Mouse (Mus musculus) megakaryocyte, embryonic 14.5 days (primary cell): ENCODE results near the gene Sult5a1. TPM values are rescaled to one million over a fixed set of nuclear protein-coding genes. Genes with fewer than 3 reads are reported as not detected.

ENCODE experiments used
- H3K27me3 ChIP-seq: replicated peaks from 2 replicates; pipeline ENCODE3; 2012; ENCODE audit warnings: inconsistent platforms
- H3K36me3 ChIP-seq: replicated peaks from 2 replicates; pipeline ENCODE3; 2012; ENCODE audit warnings: low read length, inconsistent platforms, mixed read lengths
- H3K4me1 ChIP-seq: 2 replicates; pipeline ENCODE4 v1.6.1; 2012; ENCODE audit warnings: inconsistent platforms
- H3K4me3 ChIP-seq: replicated peaks from 2 replicates; pipeline ENCODE3; 2012; ENCODE audit warnings: moderate library complexity, mild to moderate bottlenecking, inconsistent platforms
- H3K9me3 ChIP-seq: 2 replicates; pipeline ENCODE4 v1.6.1; 2012; ENCODE audit warnings: inconsistent platforms
- FLI1 ChIP-seq: IDR thresholded peaks from 2 replicates; pipeline ENCODE4 v1.6.1; 2012; ENCODE audit warnings: low read length, inconsistent platforms, mixed read lengths
- GATA1 ChIP-seq: IDR thresholded peaks from 3 replicates; pipeline ENCODE4 v1.6.1; 2012; ENCODE audit warnings: mixed read lengths, low read length, inconsistent platforms, borderline replicate concordance
- polyA plus RNA-seq: library from polyadenylated mRNA; stranded (reverse); fragments of >175 nt; gene quantifications from 2 replicates; pipeline ENCODE4 v1.2.3, GENCODE M21; 2012; ENCODE audit warnings: low replicate concordance; ENCODE audit not compliant: insufficient read depth

Sult5a1 gene
- polyA plus RNA-seq, 1 experiment: not detected

DNA sequence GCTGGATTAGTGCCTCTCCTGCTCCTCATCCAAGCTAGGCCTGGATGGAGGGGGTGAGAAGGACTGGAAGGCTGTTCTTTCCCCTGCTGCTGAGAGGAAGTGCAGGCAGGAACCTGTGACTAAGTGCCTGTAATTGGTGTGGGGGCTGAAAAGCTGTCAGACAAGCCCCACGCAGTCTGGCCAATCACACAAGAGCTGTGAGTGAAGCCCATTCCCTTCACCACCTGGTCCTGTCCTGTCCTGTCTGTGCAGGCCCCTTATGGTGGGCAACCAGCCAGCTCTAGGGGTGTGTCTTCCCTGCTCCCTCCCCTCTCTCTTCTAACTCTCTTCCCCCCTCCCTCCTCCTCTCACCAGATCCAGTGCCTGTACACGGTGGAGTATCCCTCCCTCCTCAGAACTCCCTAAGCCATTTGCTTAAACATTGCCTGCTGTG lies 20.5 kb downstream of the Sult5a1 start:
- no peak for TF ChIP-seq FLI1
- TF ChIP-seq GATA1: no peak
- peaks cover 76% of the 10 kb centered on the region for H3K27me3 ChIP-seq
- no peak overlapping the region for H3K4me3 ChIP-seq
- H3K4me1 ChIP-seq: peaks cover 6% of the 10 kb centered on the region; the same call in 1 of the 2 replicates
- peaks cover 11% of the 10 kb centered on the region for H3K9me3 ChIP-seq
- no peaks in the 10 kb centered on the region for H3K36me3 ChIP-seq

DNA sequence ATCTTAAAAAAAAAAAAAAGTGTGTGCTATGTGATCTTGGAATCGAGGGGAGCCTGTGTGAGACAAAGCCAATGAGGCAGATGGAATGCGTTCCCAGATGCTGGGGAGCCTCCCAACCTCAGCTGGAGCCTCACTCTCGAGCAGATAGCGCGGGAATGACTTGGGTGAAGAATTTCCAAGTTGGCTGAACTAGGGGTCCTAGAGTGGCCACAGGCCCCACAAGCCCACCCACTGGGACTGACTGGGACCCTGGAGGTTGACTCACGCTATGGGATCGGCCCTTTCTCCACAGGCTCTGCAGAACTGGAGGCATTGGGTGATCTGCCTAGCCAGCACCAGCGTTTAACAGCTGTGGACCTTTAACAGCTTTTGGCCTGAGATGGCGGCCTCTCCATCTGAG lies 21.8 kb downstream of the Sult5a1 start:
- TF ChIP-seq GATA1 (no peak), FLI1 (no peak)
- H3K27me3 ChIP-seq: peaks cover 77% of the 10 kb centered on the region

GRCm38 (mm10) chr8:123135806-123136205 lies 22.3 kb downstream of the Sult5a1 start:
- H3K27me3 ChIP-seq: peaks cover 78% of the 10 kb centered on the region
- peaks cover 11% of the 10 kb centered on the region for H3K9me3 ChIP-seq
- TF ChIP-seq GATA1 (no peak), FLI1 (no peak)
- no peak overlapping the region for H3K4me3 ChIP-seq
- H3K4me1 ChIP-seq: peaks cover 15% of the 10 kb centered on the region
- no peaks in the 10 kb centered on the region for H3K36me3 ChIP-seq

More for the DNA sequence above, 21.8 kb downstream of the Sult5a1 start:
- H3K9me3 ChIP-seq: peaks cover 11% of the 10 kb centered on the region
- H3K4me3 ChIP-seq: no peak overlapping the region
- H3K4me1 ChIP-seq: peaks cover 10% of the 10 kb centered on the region
- H3K36me3 ChIP-seq: no peaks in the 10 kb centered on the region

DNA sequence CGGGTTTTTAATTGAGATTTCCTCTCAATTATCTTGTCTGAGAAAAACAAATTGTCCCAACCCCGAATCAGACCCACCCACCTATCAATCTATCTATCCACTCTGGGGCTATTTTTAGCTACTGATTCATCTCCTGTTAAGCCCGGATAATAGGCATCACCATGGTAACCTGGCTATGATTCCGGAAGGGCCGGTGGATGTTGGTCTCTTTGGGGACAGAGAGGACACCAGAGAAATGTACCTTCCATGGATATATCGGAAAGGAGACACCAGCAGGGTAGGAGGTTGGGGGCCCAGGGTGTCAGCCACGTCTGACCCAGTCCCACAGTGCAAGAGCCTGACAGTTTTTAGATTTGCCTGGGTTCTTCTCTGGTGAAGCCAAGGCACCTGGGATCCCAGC lies 22.7 kb downstream of the Sult5a1 start:
- no peak for TF ChIP-seq GATA1
- TF ChIP-seq FLI1: no peak
- Histone ChIP-seq H3K9me3 (peaks cover 11% of the 10 kb centered on the region), H3K4me3 (no peak overlapping the region), H3K4me1 (peaks cover 16% of the 10 kb centered on the region), H3K27me3 (peaks cover 78% of the 10 kb centered on the region), H3K36me3 (no peaks in the 10 kb centered on the region)

DNA sequence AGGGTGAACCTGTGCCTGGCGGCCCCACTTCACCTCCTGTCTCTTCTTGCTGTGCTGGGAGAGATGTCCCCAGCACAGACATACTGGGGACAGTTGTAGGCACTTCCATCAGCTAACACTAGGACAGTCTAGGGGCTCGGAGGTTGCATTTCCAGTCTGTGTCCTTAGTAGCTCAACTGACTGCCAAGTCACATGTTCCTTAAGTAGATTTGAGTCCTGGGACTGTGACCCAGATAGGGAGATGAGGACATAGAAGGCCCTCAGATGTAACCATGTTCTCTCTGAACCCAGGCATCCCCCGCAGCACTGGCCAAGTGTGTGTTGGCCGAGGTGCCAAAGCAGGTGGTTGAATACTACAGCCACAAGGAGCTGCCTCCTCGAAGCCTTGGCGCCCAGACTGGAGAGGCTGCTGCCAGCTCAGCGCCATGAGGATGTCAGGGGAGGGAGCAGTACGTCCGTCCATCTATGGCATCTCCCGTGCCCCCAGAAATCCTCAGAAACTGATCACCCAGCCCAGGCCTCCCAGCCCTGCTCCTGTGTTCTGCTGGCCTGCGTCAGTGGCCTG lies 23.9 kb downstream of the Sult5a1 start:
- TF ChIP-seq GATA1 (no peak), FLI1 (no peak)
- Histone ChIP-seq H3K4me3 (no peak overlapping the region), H3K27me3 (peaks cover 81% of the 10 kb centered on the region), H3K4me1 (peaks cover 16% of the 10 kb centered on the region), H3K36me3 (no peaks in the 10 kb centered on the region), H3K9me3 (peaks cover 11% of the 10 kb centered on the region)

- TF ChIP-seq GATA1 (no peak), FLI1 (no peak)
- Histone ChIP-seq H3K4me1 (peaks cover 16% of the 10 kb centered on the region), H3K9me3 (peaks cover 11% of the 10 kb centered on the region), H3K27me3 (peaks cover 85% of the 10 kb centered on the region), H3K36me3 (no peaks in the 10 kb centered on the region), H3K4me3 (no peak overlapping the region)
Measured at GRCm38 (mm10) chr8:123132953-123133352, 25.2 kb downstream of the Sult5a1 start.

DNA sequence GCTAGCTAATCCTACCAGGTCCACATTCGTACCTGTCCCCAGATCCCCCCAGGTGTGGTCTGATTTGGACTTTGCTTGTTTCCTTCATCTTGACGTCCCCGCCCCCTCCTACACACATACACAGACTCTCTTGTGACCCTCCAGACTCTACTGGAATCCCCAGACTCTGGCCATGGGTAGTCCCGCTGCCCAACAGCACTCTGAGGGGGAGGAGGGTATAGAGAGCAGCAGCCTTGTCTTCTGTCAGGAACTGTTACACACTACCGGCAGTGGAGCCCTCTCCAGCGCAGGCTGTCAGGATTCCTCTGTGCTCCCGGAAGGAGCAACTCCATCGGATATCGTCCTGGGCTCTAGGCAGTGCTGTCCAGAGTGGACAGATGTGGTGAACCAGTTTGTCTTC lies 27.1 kb downstream of the Sult5a1 start:
- Histone ChIP-seq H3K27me3 (peaks cover 88% of the 10 kb centered on the region), H3K4me1 (peaks cover 15% of the 10 kb centered on the region), H3K4me3 (no peak overlapping the region), H3K36me3 (no peaks in the 10 kb centered on the region), H3K9me3 (peaks cover 11% of the 10 kb centered on the region)
- TF ChIP-seq FLI1 (no peak), GATA1 (no peak)

GRCm38 (mm10) chr8:123126193-123126816 lies 31.8 kb downstream of the Sult5a1 start:
- H3K4me1 ChIP-seq: peaks cover 16% of the 10 kb centered on the region
- peaks cover 91% of the 10 kb centered on the region for H3K27me3 ChIP-seq
- H3K4me3 ChIP-seq: peak overlapping the region; percentile 64
- H3K36me3 ChIP-seq: no peaks in the 10 kb centered on the region
- H3K9me3 ChIP-seq: no peaks in the 10 kb centered on the region
- TF ChIP-seq GATA1 (no peak), FLI1 (no peak)

- Histone ChIP-seq H3K9me3 (no peaks in the 10 kb centered on the region), H3K27me3 (peaks cover 86% of the 10 kb centered on the region), H3K4me3 (peak overlapping the region; percentile 29), H3K4me1 (peaks cover 27% of the 10 kb centered on the region), H3K36me3 (no peaks in the 10 kb centered on the region)
- no peak for TF ChIP-seq GATA1
Measured at GRCm38 (mm10) chr8:123122670-123123069, 35.4 kb downstream of the Sult5a1 start.

DNA sequence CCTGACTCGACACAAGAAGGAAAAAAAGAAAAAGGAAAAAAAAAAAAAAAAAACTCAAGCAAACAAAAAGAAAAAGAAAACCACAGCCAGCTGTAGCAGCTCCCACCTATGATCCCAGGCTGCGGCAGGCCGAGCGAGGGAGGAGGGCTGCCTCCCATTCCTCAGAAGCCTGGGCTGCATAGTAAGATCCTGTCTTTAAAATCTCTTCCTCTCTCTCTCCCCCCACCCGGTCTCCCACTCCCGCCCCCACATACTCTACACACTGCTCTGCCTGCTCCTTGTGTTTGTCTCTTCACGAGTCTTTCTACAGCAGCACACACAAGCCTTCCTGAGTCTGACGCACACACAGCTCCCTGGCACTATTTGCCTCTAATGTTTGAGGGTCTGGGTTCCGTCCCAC lies 36.1 kb downstream of the Sult5a1 start:
- H3K4me3 ChIP-seq: no peak overlapping the region
- H3K36me3 ChIP-seq: no peaks in the 10 kb centered on the region
- H3K27me3 ChIP-seq: peaks cover 86% of the 10 kb centered on the region
- H3K9me3 ChIP-seq: no peaks in the 10 kb centered on the region
- no peak for TF ChIP-seq FLI1
- TF ChIP-seq GATA1: no peak
- H3K4me1 ChIP-seq: peaks cover 33% of the 10 kb centered on the region

GRCm38 (mm10) chr8:123117744-123118143 lies 40.4 kb downstream of the Sult5a1 start:
- peaks cover 70% of the 10 kb centered on the region for H3K27me3 ChIP-seq
- no peak for TF ChIP-seq GATA1
- no peak for TF ChIP-seq FLI1
- H3K9me3 ChIP-seq: no peaks in the 10 kb centered on the region
- no peaks in the 10 kb centered on the region for H3K36me3 ChIP-seq
- peak overlapping the region; percentile 89 for H3K4me3 ChIP-seq
- peaks cover 58% of the 10 kb centered on the region for H3K4me1 ChIP-seq
